Mouse (Mus musculus) heart, adult 2 months (tissue): ENCODE results near the gene Tepp. TPM values are rescaled to one million over a fixed set of nuclear protein-coding genes. Genes with fewer than 3 reads are reported as not detected.
A peak's percentile ranks its signal among the peaks of the same experiment; 100 is the strongest.

Source experiments
- DNase-seq, 2 experiments: peaks; one replicate each; pipeline ENCODE4 v3.0.0; 2021
- H3K27ac ChIP-seq: fragments of 200-600 bp; 2 replicates; pipeline ENCODE4 v1.8.1; 2022
- H3K27me3 ChIP-seq: fragments of 200-500 bp; 2 replicates; pipeline ENCODE4 v1.6.1; 2012; ENCODE audit warnings: mild to moderate bottlenecking, low read length, inconsistent platforms, mixed read lengths; ENCODE audit not compliant: control insufficient read depth, insufficient read depth
- H3K36me3 ChIP-seq: fragments of 200-500 bp; 2 replicates; pipeline ENCODE4 v1.6.1; 2012; ENCODE audit warnings: low read length, inconsistent platforms; ENCODE audit not compliant: control insufficient read depth, insufficient read depth
- H3K4me1 ChIP-seq: fragments of 200-500 bp; 2 replicates; pipeline ENCODE4 v1.6.1; 2011; ENCODE audit warnings: low read length; ENCODE audit not compliant: control insufficient read depth, insufficient read depth
- H3K4me3 ChIP-seq: fragments of 200-600 bp; 2 replicates; pipeline ENCODE4 v1.8.1; 2022
- H3K79me2 ChIP-seq: fragments of 200-500 bp; replicated peaks from 2 replicates; pipeline ENCODE4 v1.6.1; 2012; ENCODE audit warnings: mild to moderate bottlenecking, inconsistent platforms, low read length, moderate library complexity, mixed read lengths; ENCODE audit not compliant: control insufficient read depth, insufficient read depth
- H3K9ac ChIP-seq: fragments of 200-500 bp; 2 replicates; pipeline ENCODE4 v1.6.1; 2012; ENCODE audit warnings: low read depth, mild to moderate bottlenecking, control low read depth, inconsistent platforms, low read length, mixed read lengths
- CTCF ChIP-seq: fragments of 200-600 bp; IDR thresholded peaks from 2 replicates; pipeline ENCODE4 v1.8.1; 2022; ENCODE audit warnings: antibody characterized with exemption, mild to moderate bottlenecking, moderate library complexity
- EP300 ChIP-seq: fragments of 200-500 bp; IDR thresholded peaks from 2 replicates; pipeline ENCODE4 v1.6.1; 2011; ENCODE audit warnings: low read depth, low read length, control low read depth; ENCODE audit not compliant: insufficient read depth
- POLR2A ChIP-seq: fragments of 200-500 bp; IDR thresholded peaks from 2 replicates; pipeline ENCODE4 v1.6.1; 2011; ENCODE audit warnings: mild to moderate bottlenecking, low read depth, low read length, control low read depth; ENCODE audit not compliant: insufficient read depth
- WGBS: fragments of 180-500 bp; shearing (Covaris S2); methylation state at CpG from one replicate; pipeline ENCODE4 v1.1.7; 2018; 5-methylcytosine and 5-hydroxymethylcytosine counted together
- intact Hi-C: fragments of 180-260 bp; cut with DNase I; formaldehyde crosslinking; loops from one replicate; pipeline ENCODE4 v1.15.1; 2025
- polyA plus RNA-seq: library from polyadenylated mRNA; depleted of rRNA; stranded (reverse); fragments of >200 nt; gene quantifications from 2 replicates; pipeline ENCODE4 v1.2.3, GENCODE M21; 2012
- total RNA-seq, 2 experiments: library from RNA; stranded (reverse); gene quantifications; 2 replicates each; pipeline ENCODE4 v1.2.3; 2021

Gene Tepp
- total and polyA plus RNA-seq, 3 experiments = 0.59 TPM; not detected in 2

- H3K9ac ChIP-seq = peak within 1 kb of the TSS; percentile 94
- intact Hi-C loops = loop anchor here (1.0 to 2.0 kb wide), 2 partner anchors 40 to 75 kb away; no protein-coding TSS in a partner anchor
- TF ChIP-seq POLR2A = peak; percentile 82
- TF ChIP-seq EP300 = 0 out of 2 replicates have a peak, but pooled peaks have one; percentile 13
- no peak for TF ChIP-seq CTCF
- peaks cover 4% of the 10 kb centered on the region for H3K36me3 ChIP-seq
- H3K4me1 ChIP-seq = peaks cover 32% of the 10 kb centered on the region
- DNase-seq = peak; percentile 90
- H3K4me3 ChIP-seq = peak within 1 kb of the TSS; percentile 83
- H3K27ac ChIP-seq = peak within 1 kb of the TSS; percentile 98
- peaks cover 3% of the 10 kb centered on the region; the same call in 1 of the 2 replicates for H3K79me2 ChIP-seq
- 1% methylated on average over 77 of the region's 80 CpGs for WGBS
- H3K27me3 ChIP-seq = no peaks in the 10 kb centered on the region
Observed at GRCm38 (mm10) chr8:95352151-95352870, 41.9 kb downstream of the Tepp start, which contains the start of gene Mmp15. Gene Mmp15 (plus strand): TSS chr8:95352268.

GRCm38 (mm10) chr8:95352871-95353866 lies 42.8 kb downstream of the Tepp start:
- TF ChIP-seq POLR2A = no peak
- TF ChIP-seq CTCF = peak; percentile 35; the same call in 1 of the 2 replicates
- peaks cover 3% of the 10 kb centered on the region; the same call in 1 of the 2 replicates for H3K79me2 ChIP-seq
- DNase-seq = peak; percentile 74

GRCm38 (mm10) chr8:95354606-95355005 lies 44.2 kb downstream of the Tepp start:
- H3K4me1 ChIP-seq = peaks cover 35% of the 10 kb centered on the region
- H3K4me3 ChIP-seq = peak overlapping the region; percentile 83
- peaks cover 16% of the 10 kb centered on the region for H3K36me3 ChIP-seq
- peak overlapping the region; percentile 98 for H3K27ac ChIP-seq
- DNase-seq = no peak
- H3K9ac ChIP-seq = peak overlapping the region; percentile 25; the same call in 1 of the 2 replicates
- H3K27me3 ChIP-seq = no peaks in the 10 kb centered on the region
- TF ChIP-seq POLR2A (no peak), CTCF (no peak), EP300 (no peak)
- peaks cover 4% of the 10 kb centered on the region; the same call in 1 of the 2 replicates for H3K79me2 ChIP-seq
- intact Hi-C loops = no loop called here
- WGBS = 33% methylated on average over 2 of the region's 2 CpGs

More at GRCm38 (mm10) chr8:95352871-95353866, 42.8 kb downstream of the Tepp start:
- H3K27me3 ChIP-seq = no peaks in the 10 kb centered on the region
- WGBS = 4% methylated on average over 62 of the region's 62 CpGs
- H3K36me3 ChIP-seq = peaks cover 10% of the 10 kb centered on the region
- H3K4me3 ChIP-seq = peak overlapping the region; percentile 83
- H3K4me1 ChIP-seq = peaks cover 34% of the 10 kb centered on the region
- intact Hi-C loops = loop anchor here (1.0 to 2.0 kb wide), 3 partner anchors 21 to 74 kb away; no protein-coding TSS in a partner anchor
- peak overlapping the region; percentile 94 for H3K9ac ChIP-seq
- H3K27ac ChIP-seq = peak overlapping the region; percentile 98

GRCm38 (mm10) chr8:95358550-95359411 lies 48.4 kb downstream of the Tepp start:
- H3K27me3 ChIP-seq = no peaks in the 10 kb centered on the region
- peaks cover 23% of the 10 kb centered on the region for H3K36me3 ChIP-seq
- peaks cover 50% of the 10 kb centered on the region for H3K4me1 ChIP-seq
- intact Hi-C loops = no loop called here
- peaks cover 13% of the 10 kb centered on the region for H3K79me2 ChIP-seq
- peak overlapping the region; percentile 72 for H3K27ac ChIP-seq
- H3K4me3 ChIP-seq = no peak overlapping the region
- peak; percentile 57 to 66 for DNase-seq
- TF ChIP-seq CTCF (no peak), POLR2A (no peak), EP300 (no peak)
- H3K9ac ChIP-seq = peak overlapping the region; percentile 43
- 19% methylated on average over 8 of the region's 8 CpGs for WGBS
